Mouse (Mus musculus) E14TG2a.4 (cell line): ENCODE measurements around the gene Galnt17.

ENCODE experiments used
- CTCF ChIP-seq: conservative IDR thresholded peaks from 2 replicates; pipeline ENCODE4 v1.5.1; 2014; ENCODE audit warnings: low read length
- NANOG ChIP-seq: IDR thresholded peaks from 2 replicates; pipeline ENCODE4 v1.6.1; 2014; ENCODE audit warnings: borderline replicate concordance, low read length, mixed read lengths

DNA sequence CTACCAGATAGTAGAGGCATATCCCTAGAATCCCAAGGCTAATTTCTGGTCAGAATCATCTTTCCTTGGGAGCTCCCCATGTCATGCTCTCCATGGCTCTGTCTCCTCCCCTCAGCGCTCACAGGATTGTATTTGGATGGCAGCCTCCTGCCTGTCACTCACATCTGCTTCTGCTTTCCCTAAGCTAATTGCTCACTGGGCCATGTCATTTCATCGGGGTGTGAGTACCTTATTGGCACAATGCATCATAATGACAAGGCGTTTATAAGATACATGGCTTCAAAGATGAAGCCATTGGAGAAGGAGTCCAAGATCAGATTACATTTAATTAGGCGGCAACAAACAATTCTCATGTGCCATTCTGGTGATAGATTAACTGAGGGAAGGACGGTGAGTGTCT is 416.6 kb downstream of the Galnt17 start:
- TF ChIP-seq CTCF = no peak
- TF ChIP-seq NANOG = no peak
